Mouse (Mus musculus) megakaryocyte, embryonic 14.5 days (primary cell): ENCODE data around the gene Cers6.

Source experiments
- FLI1 ChIP-seq: IDR thresholded peaks from 2 replicates; pipeline ENCODE4 v1.6.1; 2012; ENCODE audit warnings: low read length, inconsistent platforms, mixed read lengths
- GATA1 ChIP-seq: IDR thresholded peaks from 3 replicates; pipeline ENCODE4 v1.6.1; 2012; ENCODE audit warnings: mixed read lengths, low read length, inconsistent platforms, borderline replicate concordance

- no peak for TF ChIP-seq GATA1
- no peak for TF ChIP-seq FLI1
Measured at GRCm38 (mm10) chr2:69119718-69120117, 258.5 kb downstream of the Cers6 start.
